Mouse (Mus musculus) layer of hippocampus, adult 2 months (tissue): ENCODE data around the gene Kcna7. TPM values are rescaled to one million over a fixed set of nuclear protein-coding genes. Genes with fewer than 3 reads are reported as not detected.

Experiments used
- DNase-seq, 2 experiments: peaks; one replicate each; pipeline ENCODE4 v3.0.0; 2022; ENCODE audit warnings: low spot score in 2 of 2
- H3K27ac ChIP-seq: fragments of 200-600 bp; 2 replicates; pipeline ENCODE4 v1.8.1; 2022
- H3K4me3 ChIP-seq: fragments of 200-600 bp; 2 replicates; pipeline ENCODE4 v1.8.1; 2022; ENCODE audit warnings: mild to moderate bottlenecking
- CTCF ChIP-seq: fragments of 200-600 bp; conservative IDR thresholded peaks from 2 replicates; pipeline ENCODE4 v1.8.1; 2022; ENCODE audit warnings: antibody characterized with exemption, mild to moderate bottlenecking, moderate library complexity
- total RNA-seq, 2 experiments: library from RNA; stranded (reverse); gene quantifications; 2 replicates each; pipeline ENCODE4 v1.2.3; 2021

The Kcna7 gene
- total RNA-seq, 2 experiments from 2014 or later = not detected

DNA sequence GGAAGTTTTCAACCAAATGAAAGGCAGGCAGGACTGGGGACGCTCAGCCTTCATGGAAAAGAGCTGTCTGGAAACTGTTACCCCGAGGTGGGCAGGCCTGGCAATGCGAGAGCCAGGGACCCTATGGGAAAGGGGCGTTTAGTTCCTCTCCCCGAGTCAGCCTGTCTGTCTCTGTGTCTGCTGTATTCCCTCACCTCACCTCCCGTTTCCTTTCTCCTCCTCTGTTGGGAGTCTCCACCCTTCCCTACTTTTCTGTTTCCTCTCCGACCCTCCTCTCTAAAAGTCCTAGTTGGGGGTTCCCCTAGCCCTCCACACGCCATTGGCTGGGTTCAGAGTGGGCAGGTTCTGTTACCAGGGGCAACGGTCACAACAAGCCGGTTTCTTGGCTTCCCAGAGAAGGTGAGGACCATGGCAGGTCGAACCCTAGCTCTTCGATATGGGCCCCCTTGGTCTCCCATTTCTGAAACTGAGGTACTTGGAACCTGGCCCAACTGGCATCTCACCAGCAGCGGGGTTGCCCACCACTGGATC lies 12.6 kb downstream of the Kcna7 start:
- TF ChIP-seq CTCF = no peak
- Histone ChIP-seq H3K27ac (no peak overlapping the region), H3K4me3 (no peak overlapping the region)
- no peak for DNase-seq

DNA sequence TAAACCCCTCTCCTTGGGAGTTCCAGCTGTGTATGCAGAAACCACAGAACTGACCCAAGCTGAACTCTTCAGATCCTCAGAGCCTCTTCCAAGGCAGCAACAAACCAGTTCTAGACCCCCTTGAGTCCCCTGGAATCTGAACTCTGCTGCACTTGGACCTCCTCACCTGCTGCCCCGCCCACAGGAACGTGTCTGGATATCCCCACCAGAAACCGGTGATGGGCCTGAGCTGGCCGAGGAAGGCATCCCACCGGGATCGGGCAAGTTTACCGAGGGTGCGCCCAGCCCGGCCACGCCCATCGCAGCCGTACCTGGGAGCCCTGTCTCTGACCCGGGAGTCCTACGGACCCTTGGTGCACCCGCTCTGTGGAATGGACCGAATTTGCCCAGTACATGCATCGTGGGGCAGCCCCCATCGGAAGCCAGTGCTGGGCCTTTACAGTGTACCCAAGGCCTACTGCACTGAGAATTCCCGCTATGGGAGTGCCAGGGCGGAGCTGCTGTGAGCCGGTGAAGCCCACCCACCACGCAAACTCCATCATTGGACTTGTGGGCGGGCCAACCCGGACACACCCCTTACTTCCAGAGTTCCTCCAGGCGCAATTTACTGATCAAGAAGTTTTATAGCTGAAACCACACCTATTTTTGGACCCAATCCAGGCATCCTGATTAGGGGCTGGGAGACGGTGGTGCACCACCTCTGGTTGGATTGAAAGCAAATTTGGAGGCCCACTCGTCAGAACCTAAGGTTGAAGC lies 14.6 kb downstream of the Kcna7 start:
- Histone ChIP-seq H3K27ac (no peak overlapping the region), H3K4me3 (no peak overlapping the region)
- no peak for TF ChIP-seq CTCF
- DNase-seq = no peak

DNA sequence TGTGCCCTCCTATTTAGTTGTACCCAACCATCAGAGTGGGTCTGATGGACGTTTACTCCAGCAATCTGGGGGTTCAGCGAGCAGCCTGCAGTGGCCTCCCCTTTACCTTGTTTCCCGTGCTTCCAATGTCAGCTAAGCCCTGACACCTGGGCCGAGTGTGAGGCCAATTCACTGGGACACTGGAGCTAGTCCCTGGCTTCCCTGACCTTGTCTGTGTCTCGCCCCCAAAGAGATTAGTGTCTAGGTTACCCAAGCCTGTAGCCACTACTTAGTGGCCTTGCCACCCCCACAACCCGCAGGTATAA lies 15.1 kb downstream of the Kcna7 start, which contains the start of gene Lhb:
TSS of gene Lhb (plus strand) at position 206 of the 305 bp plus-strand sequence.
- DNase-seq = no peak
- TF ChIP-seq CTCF = no peak
- Histone ChIP-seq H3K27ac (no peak within 1 kb of the TSS), H3K4me3 (no peak within 1 kb of the TSS)

DNA sequence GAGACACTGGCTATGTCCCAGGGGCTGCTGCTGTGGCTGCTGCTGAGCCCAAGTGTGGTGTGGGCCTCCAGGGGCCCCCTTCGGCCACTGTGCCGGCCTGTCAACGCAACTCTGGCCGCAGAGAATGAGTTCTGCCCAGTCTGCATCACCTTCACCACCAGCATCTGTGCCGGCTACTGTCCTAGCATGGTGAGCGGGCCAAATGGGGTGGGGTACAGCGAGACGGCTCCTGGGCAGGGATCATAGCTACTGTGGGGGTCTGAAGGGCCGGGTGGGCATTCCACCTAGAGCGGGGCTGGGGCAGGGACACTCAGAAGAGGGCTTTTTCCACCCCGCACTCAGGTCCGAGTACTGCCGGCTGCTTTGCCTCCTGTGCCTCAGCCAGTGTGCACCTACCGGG lies 15.7 kb downstream of the Kcna7 start:
- Histone ChIP-seq H3K27ac (no peak overlapping the region), H3K4me3 (no peak overlapping the region)
- TF ChIP-seq CTCF = no peak
- no peak for DNase-seq

- DNase-seq = no peak
- TF ChIP-seq CTCF = no peak
Observed at GRCm38 (mm10) chr7:45426556-45426955, 21.1 kb downstream of the Kcna7 start.

GRCm38 (mm10) chr7:45433835-45434202 lies 28.4 kb downstream of the Kcna7 start:
- peak overlapping the region; percentile 88 for H3K27ac ChIP-seq

More at GRCm38 (mm10) chr7:45426556-45426955, 21.1 kb downstream of the Kcna7 start:
- Histone ChIP-seq H3K27ac (no peak overlapping the region), H3K4me3 (no peak overlapping the region)

GRCm38 (mm10) chr7:45434203-45435015 lies 29.0 kb downstream of the Kcna7 start, which contains the start of gene Gys1:
TSS of gene Gys1 (plus strand) at chr7:45434844.
- TF ChIP-seq CTCF = peak; percentile 76
- peak; percentile 100 for DNase-seq
- H3K4me3 ChIP-seq = peak within 1 kb of the TSS; percentile 92

More at GRCm38 (mm10) chr7:45433835-45434202, 28.4 kb downstream of the Kcna7 start:
- H3K4me3 ChIP-seq = peak overlapping the region; percentile 92
- TF ChIP-seq CTCF = no peak
- no peak for DNase-seq

GRCm38 (mm10) chr7:45435038-45435437 lies 29.6 kb downstream of the Kcna7 start:
- Histone ChIP-seq H3K27ac (peak overlapping the region; percentile 89), H3K4me3 (peak overlapping the region; percentile 69)
- TF ChIP-seq CTCF = no peak
- no peak for DNase-seq

More at GRCm38 (mm10) chr7:45434203-45435015, 29.0 kb downstream of the Kcna7 start, which contains the start of gene Gys1:
- peak within 1 kb of the TSS; percentile 89 for H3K27ac ChIP-seq

DNA sequence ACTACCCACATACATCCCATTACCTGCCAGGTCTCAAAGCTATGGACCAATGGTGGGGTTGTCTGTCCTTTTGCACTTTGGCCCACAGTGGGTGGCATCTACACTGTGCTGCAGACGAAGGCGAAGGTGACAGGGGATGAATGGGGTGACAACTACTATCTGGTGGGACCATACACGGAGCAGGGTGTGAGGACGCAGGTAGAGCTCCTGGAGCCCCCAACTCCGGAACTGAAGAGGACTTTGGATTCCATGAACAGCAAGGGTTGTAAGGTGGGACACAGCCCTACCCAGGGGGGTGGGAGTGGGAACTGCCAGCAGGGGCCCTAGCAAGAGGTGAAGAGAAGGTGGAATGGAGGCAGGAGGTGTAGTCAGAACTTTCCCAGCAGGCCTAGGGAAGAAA lies 31.0 kb downstream of the Kcna7 start:
- Histone ChIP-seq H3K4me3 (no peak overlapping the region), H3K27ac (no peak overlapping the region)
- no peak for DNase-seq
- no peak for TF ChIP-seq CTCF

DNA sequence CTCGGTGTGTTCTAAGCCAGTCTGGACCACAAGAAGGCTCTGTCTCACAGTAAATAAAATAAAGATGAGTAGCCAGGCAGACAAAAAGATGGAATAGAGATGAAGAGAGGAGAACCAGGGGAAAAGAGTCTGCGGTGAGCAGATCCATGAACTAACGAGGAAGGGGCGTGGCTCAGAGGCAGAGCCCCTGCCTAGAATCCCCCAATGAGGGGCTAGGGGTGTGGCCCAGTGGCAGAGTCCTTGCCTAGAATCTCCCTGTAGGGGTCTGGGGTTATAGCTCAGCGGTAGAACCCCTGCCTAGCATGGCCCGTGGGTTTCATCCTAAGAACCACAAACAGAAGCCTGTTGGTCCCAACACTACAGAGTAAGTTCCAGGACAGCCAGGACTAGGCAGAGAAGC lies 31.6 kb downstream of the Kcna7 start:
- no peak for TF ChIP-seq CTCF
- no peak for DNase-seq
- H3K4me3 ChIP-seq = no peak overlapping the region
- no peak overlapping the region for H3K27ac ChIP-seq

DNA sequence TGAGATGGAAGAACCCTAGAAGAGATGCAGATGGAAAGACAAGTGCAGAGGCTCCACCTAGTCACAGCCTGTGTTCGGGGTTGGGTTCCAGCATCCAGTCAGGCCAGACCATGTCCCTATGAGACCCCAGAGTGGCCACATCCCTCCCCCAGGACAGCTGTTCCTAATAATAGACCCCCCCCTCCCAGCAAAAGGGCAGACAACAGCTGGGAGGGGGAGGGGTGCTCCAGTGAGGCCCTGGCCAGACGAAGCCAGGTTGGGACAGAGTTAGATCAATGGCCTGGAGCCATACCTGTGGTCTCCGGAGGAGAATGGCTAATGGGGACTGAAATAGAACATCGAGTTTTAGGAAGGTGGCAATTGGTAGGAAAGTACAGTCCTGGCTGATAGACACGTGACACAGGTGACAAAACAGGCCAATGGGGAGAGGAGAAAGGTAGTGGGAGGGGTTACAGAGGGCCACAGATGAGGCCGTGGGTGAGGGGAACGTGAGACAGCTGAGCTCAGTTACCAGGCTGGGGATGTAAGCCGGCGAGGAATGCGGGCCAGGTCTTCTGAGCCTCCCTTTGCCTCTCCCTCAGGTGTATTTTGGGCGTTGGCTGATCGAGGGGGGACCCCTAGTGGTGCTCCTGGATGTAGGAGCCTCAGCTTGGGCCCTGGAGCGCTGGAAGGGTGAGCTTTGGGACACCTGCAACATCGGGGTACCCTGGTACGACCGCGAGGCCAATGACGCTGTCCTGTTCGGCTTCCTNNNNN lies 32.2 kb downstream of the Kcna7 start, which contains the start of gene Ruvbl2:
TSS of gene Ruvbl2 (minus strand) at position 576 of the 756 bp plus-strand sequence.
- Histone ChIP-seq H3K27ac (no peak within 1 kb of the TSS), H3K4me3 (no peak within 1 kb of the TSS)
- peak; percentile 43 for TF ChIP-seq CTCF
- DNase-seq = no peak

DNA sequence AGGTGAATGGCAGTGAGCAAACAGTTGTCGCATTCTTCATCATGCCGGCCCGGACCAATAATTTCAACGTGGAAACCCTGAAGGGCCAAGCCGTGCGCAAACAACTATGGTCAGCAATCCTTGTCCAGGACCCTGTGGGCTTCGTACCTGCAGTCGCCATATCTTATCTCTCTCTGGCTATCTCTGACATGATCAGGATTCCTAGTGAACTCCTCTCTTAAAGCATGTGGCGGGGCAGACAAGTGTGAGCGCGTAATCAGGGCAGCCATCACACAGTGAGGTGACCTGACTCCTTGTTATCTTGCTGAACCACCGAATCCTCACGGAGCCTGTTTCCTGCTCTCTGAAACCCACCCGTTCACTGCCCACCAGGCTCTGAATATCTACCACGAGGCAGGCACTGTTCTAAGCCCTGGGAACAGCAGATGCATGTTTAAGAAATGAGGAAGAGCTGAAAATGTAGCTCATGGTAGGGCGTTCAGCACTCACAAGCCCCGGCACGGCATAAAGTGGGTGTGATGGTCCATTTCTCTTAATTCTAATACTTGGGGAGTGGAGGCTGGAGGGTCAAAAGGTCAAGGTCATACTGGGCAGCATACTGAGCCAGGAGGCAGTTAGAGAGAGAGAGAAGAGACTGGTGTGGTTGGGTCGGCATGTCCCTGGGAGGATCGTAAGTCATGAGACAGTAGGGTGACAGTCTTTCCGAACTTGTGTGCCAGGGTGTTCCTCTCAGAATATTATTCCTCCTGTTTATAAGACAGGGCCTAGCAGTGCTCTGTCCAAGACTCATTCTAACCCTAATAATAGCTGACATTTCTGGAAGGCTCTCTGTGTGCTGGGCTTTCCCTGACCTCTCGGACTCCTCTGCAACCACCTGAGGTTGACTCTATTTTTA lies 38.3 kb downstream of the Kcna7 start:
- Histone ChIP-seq H3K4me3 (no peak overlapping the region), H3K27ac (no peak overlapping the region)
- no peak for DNase-seq
- no peak for TF ChIP-seq CTCF
